Mouse (Mus musculus): ENCODE results near the gene Cdh3. TPM values are rescaled to one million over a fixed set of nuclear protein-coding genes. Genes with fewer than 3 reads are reported as not detected.
A peak's percentile ranks its signal among the peaks of the same experiment; 100 is the strongest.
"Not testable (repeated sequence)": the region's sequence is repeated elsewhere in the genome, so short reads cannot be mapped to it uniquely, and the experiment has no call there.

Gene Cdh3
- total RNA-seq, 1 experiment from 2014 or later = not detected

- peak; percentile 71 for ATAC-seq (replicated peaks; ENCODE audit: low read depth, poor library complexity, severe bottlenecking)
These were observed 53.0 kb downstream of the Cdh3 start for GRCm38 (mm10) chr8:106563691-106564182.

GRCm38 (mm10) chr8:106569006-106569405, 58.3 kb downstream of the Cdh3 start:
- ATAC-seq (replicated peaks; ENCODE audit: low read depth, poor library complexity, severe bottlenecking) = no peak

GRCm38 (mm10) chr8:106570386-106570785, 59.7 kb downstream of the Cdh3 start:
- ATAC-seq (replicated peaks; ENCODE audit: low read depth, poor library complexity, severe bottlenecking) = no peak

GRCm38 (mm10) chr8:106571551-106572172, 61.0 kb downstream of the Cdh3 start:
- no peak for ATAC-seq (replicated peaks; ENCODE audit: low read depth, poor library complexity, severe bottlenecking)

GRCm38 (mm10) chr8:106572175-106572574, 61.5 kb downstream of the Cdh3 start:
- not testable (repeated sequence) for ATAC-seq (replicated peaks; ENCODE audit: low read depth, poor library complexity, severe bottlenecking)

GRCm38 (mm10) chr8:106573168-106573567, 62.5 kb downstream of the Cdh3 start, which contains the start of gene Gm10073:
Gene Gm10073 (minus strand): TSS chr8:106573461.
- peak; percentile 53; the same call in 1 of the 2 replicates for ATAC-seq (replicated peaks; ENCODE audit: low read depth, poor library complexity, severe bottlenecking)

GRCm38 (mm10) chr8:106574283-106574682, 63.6 kb downstream of the Cdh3 start:
- peak; percentile 54 for ATAC-seq (replicated peaks; ENCODE audit: low read depth, poor library complexity, severe bottlenecking)

- peak; percentile 56 for ATAC-seq (replicated peaks; ENCODE audit: low read depth, poor library complexity, severe bottlenecking)
These were observed 66.3 kb downstream of the Cdh3 start for GRCm38 (mm10) chr8:106576849-106577555.

GRCm38 (mm10) chr8:106579510-106579909, 68.8 kb downstream of the Cdh3 start:
- ATAC-seq (replicated peaks; ENCODE audit: low read depth, poor library complexity, severe bottlenecking) = no peak

GRCm38 (mm10) chr8:106581344-106582088, 70.8 kb downstream of the Cdh3 start:
- ATAC-seq (replicated peaks; ENCODE audit: low read depth, poor library complexity, severe bottlenecking) = no peak

- ATAC-seq (replicated peaks; ENCODE audit: low read depth, poor library complexity, severe bottlenecking) = no peak
These were observed 74.4 kb downstream of the Cdh3 start for GRCm38 (mm10) chr8:106584942-106585670.

GRCm38 (mm10) chr8:106585671-106586037, 75.0 kb downstream of the Cdh3 start:
- no peak for ATAC-seq (replicated peaks; ENCODE audit: low read depth, poor library complexity, severe bottlenecking)

- ATAC-seq (replicated peaks; ENCODE audit: low read depth, poor library complexity, severe bottlenecking) = no peak
These were observed 76.2 kb downstream of the Cdh3 start for GRCm38 (mm10) chr8:106586896-106587295.

- ATAC-seq (replicated peaks; ENCODE audit: low read depth, poor library complexity, severe bottlenecking) = no peak
These were observed 78.0 kb downstream of the Cdh3 start for GRCm38 (mm10) chr8:106588443-106589431.

GRCm38 (mm10) chr8:106592458-106592857, 81.8 kb downstream of the Cdh3 start:
- ATAC-seq (replicated peaks; ENCODE audit: low read depth, poor library complexity, severe bottlenecking) = no peak

GRCm38 (mm10) chr8:106595623-106596022, 84.9 kb downstream of the Cdh3 start:
- not testable (repeated sequence) for ATAC-seq (replicated peaks; ENCODE audit: low read depth, poor library complexity, severe bottlenecking)

GRCm38 (mm10) chr8:106597067-106597466, 86.4 kb downstream of the Cdh3 start:
- no peak for ATAC-seq (replicated peaks; ENCODE audit: low read depth, poor library complexity, severe bottlenecking)

GRCm38 (mm10) chr8:106599265-106599979, 88.7 kb downstream of the Cdh3 start:
- ATAC-seq (replicated peaks; ENCODE audit: low read depth, poor library complexity, severe bottlenecking) = no peak

All from common myeloid progenitor, adult 5-6 weeks (primary cell).